Mouse (Mus musculus): ENCODE results near the gene Gja4. TPM values are rescaled to one million over a fixed set of nuclear protein-coding genes. Genes with fewer than 3 reads are reported as not detected.

Gene Gja4
- polyA plus RNA-seq, 1 experiment = 7.5 TPM

GRCm38 (mm10) chr4:127303796-127304195 is 10.0 kb downstream of the Gja4 start:
- H3K4me3 ChIP-seq (replicated peaks; ENCODE audit: insufficient read depth, low read depth, low read length) = no peak overlapping the region
- WGBS = 86% methylated on average over 3 of the region's 3 CpGs
- DNase-seq = no peak
- H3K27ac ChIP-seq (ENCODE audit: insufficient read depth, low read length) = no peak overlapping the region
- H3K4me1 ChIP-seq (ENCODE audit: control insufficient read depth, insufficient read depth, low read length) = no peaks in the 10 kb centered on the region
- TF ChIP-seq POLR2A (IDR thresholded peaks at IDR 0.05; ENCODE audit: borderline replicate concordance, insufficient read depth, low read length) = no peak
- no peak for TF ChIP-seq CTCF (IDR thresholded peaks at IDR 0.05; ENCODE audit: borderline replicate concordance, insufficient read depth, low read depth, low read length)
- H3K27me3 ChIP-seq (ENCODE audit: control insufficient read depth, insufficient read depth, low read length) = no peaks in the 10 kb centered on the region

- H3K4me3 ChIP-seq (replicated peaks; ENCODE audit: insufficient read depth, low read depth, low read length) = no peak overlapping the region
- DNase-seq = no peak
- H3K4me1 ChIP-seq (ENCODE audit: control insufficient read depth, insufficient read depth, low read length) = no peaks in the 10 kb centered on the region
- TF ChIP-seq CTCF (IDR thresholded peaks at IDR 0.05; ENCODE audit: borderline replicate concordance, insufficient read depth, low read depth, low read length) = no peak
- TF ChIP-seq POLR2A (IDR thresholded peaks at IDR 0.05; ENCODE audit: borderline replicate concordance, insufficient read depth, low read length) = no peak
- 44% methylated on average over 5 of the region's 5 CpGs for WGBS
- no peaks in the 10 kb centered on the region for H3K27me3 ChIP-seq (ENCODE audit: control insufficient read depth, insufficient read depth, low read length)
- H3K27ac ChIP-seq (ENCODE audit: insufficient read depth, low read length) = no peak overlapping the region
Observed at GRCm38 (mm10) chr4:127300503-127300902, 13.3 kb downstream of the Gja4 start.

- H3K27me3 ChIP-seq (ENCODE audit: control insufficient read depth, insufficient read depth, low read length) = no peaks in the 10 kb centered on the region
- no peak overlapping the region for H3K27ac ChIP-seq (ENCODE audit: insufficient read depth, low read length)
- no peak overlapping the region for H3K4me3 ChIP-seq (replicated peaks; ENCODE audit: insufficient read depth, low read depth, low read length)
- no peak for TF ChIP-seq CTCF (IDR thresholded peaks at IDR 0.05; ENCODE audit: borderline replicate concordance, insufficient read depth, low read depth, low read length)
- no peak for TF ChIP-seq POLR2A (IDR thresholded peaks at IDR 0.05; ENCODE audit: borderline replicate concordance, insufficient read depth, low read length)
- DNase-seq = no peak
- no peaks in the 10 kb centered on the region for H3K4me1 ChIP-seq (ENCODE audit: control insufficient read depth, insufficient read depth, low read length)
- 73% methylated on average over 5 of the region's 5 CpGs for WGBS
Observed at GRCm38 (mm10) chr4:127292631-127293030, 21.2 kb downstream of the Gja4 start.

- H3K27ac ChIP-seq (ENCODE audit: insufficient read depth, low read length) = no peak overlapping the region
- 70% methylated on average over 6 of the region's 6 CpGs for WGBS
- H3K4me3 ChIP-seq (replicated peaks; ENCODE audit: insufficient read depth, low read depth, low read length) = no peak overlapping the region
- no peaks in the 10 kb centered on the region for H3K27me3 ChIP-seq (ENCODE audit: control insufficient read depth, insufficient read depth, low read length)
- DNase-seq = no peak
- H3K4me1 ChIP-seq (ENCODE audit: control insufficient read depth, insufficient read depth, low read length) = no peaks in the 10 kb centered on the region
- TF ChIP-seq POLR2A (IDR thresholded peaks at IDR 0.05; ENCODE audit: borderline replicate concordance, insufficient read depth, low read length) (no peak), CTCF (IDR thresholded peaks at IDR 0.05; ENCODE audit: borderline replicate concordance, insufficient read depth, low read depth, low read length) (no peak)
Observed at GRCm38 (mm10) chr4:127289039-127289548, 24.7 kb downstream of the Gja4 start.

- Histone ChIP-seq H3K27me3 (ENCODE audit: control insufficient read depth, insufficient read depth, low read length) (no peaks in the 10 kb centered on the region), H3K4me1 (ENCODE audit: control insufficient read depth, insufficient read depth, low read length) (no peaks in the 10 kb centered on the region), H3K4me3 (replicated peaks; ENCODE audit: insufficient read depth, low read depth, low read length) (no peak overlapping the region), H3K27ac (ENCODE audit: insufficient read depth, low read length) (no peak overlapping the region)
- no peak for DNase-seq
- 71% methylated on average over 4 of the region's 4 CpGs for WGBS
- TF ChIP-seq CTCF (IDR thresholded peaks at IDR 0.05; ENCODE audit: borderline replicate concordance, insufficient read depth, low read depth, low read length) (no peak), POLR2A (IDR thresholded peaks at IDR 0.05; ENCODE audit: borderline replicate concordance, insufficient read depth, low read length) (no peak)
Observed at GRCm38 (mm10) chr4:127286907-127287306, 26.9 kb downstream of the Gja4 start.

- TF ChIP-seq POLR2A (IDR thresholded peaks at IDR 0.05; ENCODE audit: borderline replicate concordance, insufficient read depth, low read length) (no peak), CTCF (IDR thresholded peaks at IDR 0.05; ENCODE audit: borderline replicate concordance, insufficient read depth, low read depth, low read length) (no peak)
- 68% methylated on average over 9 of the region's 9 CpGs for WGBS
Observed at GRCm38 (mm10) chr4:127279241-127279640, 34.6 kb downstream of the Gja4 start.

GRCm38 (mm10) chr4:127278451-127279001 is 35.3 kb downstream of the Gja4 start:
- no peak overlapping the region for H3K4me3 ChIP-seq (replicated peaks; ENCODE audit: insufficient read depth, low read depth, low read length)
- no peak for TF ChIP-seq POLR2A (IDR thresholded peaks at IDR 0.05; ENCODE audit: borderline replicate concordance, insufficient read depth, low read length)
- no peak for TF ChIP-seq CTCF (IDR thresholded peaks at IDR 0.05; ENCODE audit: borderline replicate concordance, insufficient read depth, low read depth, low read length)
- no peaks in the 10 kb centered on the region for H3K4me1 ChIP-seq (ENCODE audit: control insufficient read depth, insufficient read depth, low read length)
- WGBS = 41% methylated on average over 9 of the region's 9 CpGs
- DNase-seq = no peak
- H3K27me3 ChIP-seq (ENCODE audit: control insufficient read depth, insufficient read depth, low read length) = no peaks in the 10 kb centered on the region
- H3K27ac ChIP-seq (ENCODE audit: insufficient read depth, low read length) = no peak overlapping the region

More at GRCm38 (mm10) chr4:127279241-127279640, 34.6 kb downstream of the Gja4 start:
- Histone ChIP-seq H3K4me1 (ENCODE audit: control insufficient read depth, insufficient read depth, low read length) (no peaks in the 10 kb centered on the region), H3K27me3 (ENCODE audit: control insufficient read depth, insufficient read depth, low read length) (no peaks in the 10 kb centered on the region), H3K4me3 (replicated peaks; ENCODE audit: insufficient read depth, low read depth, low read length) (no peak overlapping the region), H3K27ac (ENCODE audit: insufficient read depth, low read length) (no peak overlapping the region)
- DNase-seq = no peak

- no peak for DNase-seq
- H3K4me1 ChIP-seq (ENCODE audit: control insufficient read depth, insufficient read depth, low read length) = no peaks in the 10 kb centered on the region
- H3K27me3 ChIP-seq (ENCODE audit: control insufficient read depth, insufficient read depth, low read length) = no peaks in the 10 kb centered on the region
- WGBS = 41% methylated on average over 5 of the region's 5 CpGs
- no peak overlapping the region for H3K27ac ChIP-seq (ENCODE audit: insufficient read depth, low read length)
- no peak overlapping the region for H3K4me3 ChIP-seq (replicated peaks; ENCODE audit: insufficient read depth, low read depth, low read length)
- no peak for TF ChIP-seq POLR2A (IDR thresholded peaks at IDR 0.05; ENCODE audit: borderline replicate concordance, insufficient read depth, low read length)
- no peak for TF ChIP-seq CTCF (IDR thresholded peaks at IDR 0.05; ENCODE audit: borderline replicate concordance, insufficient read depth, low read depth, low read length)
Observed at GRCm38 (mm10) chr4:127264183-127264554, 49.7 kb downstream of the Gja4 start.
